Mouse (Mus musculus) liver, adult 2 months (tissue): ENCODE data around the gene Pign. TPM values are rescaled to one million over a fixed set of nuclear protein-coding genes. Genes with fewer than 3 reads are reported as not detected.

Experiments used
- DNase-seq: peaks from one replicate; pipeline ENCODE4 v3.0.0-alpha.2; 2011; ENCODE audit warnings: low read depth, low spot score; ENCODE audit errors: extremely low read depth
- H3K27ac ChIP-seq: fragments of 200-500 bp; replicated peaks from 2 replicates; pipeline ENCODE4 v1.5.1; 2012; ENCODE audit warnings: low read depth, mild to moderate bottlenecking, control low read depth, inconsistent platforms, low read length; ENCODE audit not compliant: insufficient read depth
- H3K27me3 ChIP-seq: fragments of 200-500 bp; 2 replicates; pipeline ENCODE4 v1.6.1; 2012; ENCODE audit warnings: mild to moderate bottlenecking, moderate library complexity, low read length, inconsistent platforms; ENCODE audit not compliant: control insufficient read depth, insufficient read depth
- H3K36me3 ChIP-seq: fragments of 200-500 bp; 2 replicates; pipeline ENCODE4 v1.6.1; 2012; ENCODE audit warnings: low read length, inconsistent platforms; ENCODE audit not compliant: control insufficient read depth, insufficient read depth
- H3K4me1 ChIP-seq: fragments of 200-500 bp; 2 replicates; pipeline ENCODE4 v1.6.1; 2011; ENCODE audit warnings: low read length; ENCODE audit not compliant: control insufficient read depth, insufficient read depth
- H3K4me3 ChIP-seq: fragments of 200-500 bp; 2 replicates; pipeline ENCODE4 v1.5.1; 2011; ENCODE audit warnings: low read depth, mild to moderate bottlenecking, control low read depth, low read length, moderate library complexity; ENCODE audit not compliant: insufficient read depth
- H3K79me2 ChIP-seq: fragments of 200-500 bp; 2 replicates; pipeline ENCODE4 v1.6.1; 2012; ENCODE audit warnings: inconsistent platforms, mild to moderate bottlenecking, low read length, moderate library complexity; ENCODE audit not compliant: control insufficient read depth, insufficient read depth
- H3K9ac ChIP-seq: fragments of 200-500 bp; 2 replicates; pipeline ENCODE4 v1.6.1; 2012; ENCODE audit warnings: low read depth, mild to moderate bottlenecking, control low read depth, inconsistent platforms, low read length
- CTCF ChIP-seq: fragments of 200-500 bp; IDR thresholded peaks from 2 replicates; pipeline ENCODE4 v1.5.1; 2011; ENCODE audit warnings: low read depth, low read length, control low read depth
- POLR2A ChIP-seq: fragments of 200-500 bp; IDR thresholded peaks from 2 replicates; pipeline ENCODE4 v1.6.1; 2011; ENCODE audit warnings: low read length, control low read depth; ENCODE audit not compliant: insufficient read depth; ENCODE audit errors: extremely low read depth
- WGBS: fragments of 180-500 bp; shearing (Covaris S2); methylation state at CpG from one replicate; pipeline ENCODE4 v1.1.7; 2018; 5-methylcytosine and 5-hydroxymethylcytosine counted together
- polyA plus RNA-seq: library from polyadenylated mRNA; depleted of rRNA; stranded (reverse); fragments of >200 nt; gene quantifications from 2 replicates; pipeline ENCODE4 v1.2.3, GENCODE M21; 2012
- total RNA-seq: library from RNA; depleted of rRNA; stranded (reverse); fragments of >200 nt; gene quantifications from 2 replicates; pipeline ENCODE4 v1.2.3, GENCODE M21; 2014

Gene Pign
- total and polyA plus RNA-seq, 2 experiments: 11.2 to 32.5 TPM

- H3K27me3 ChIP-seq: no peaks in the 10 kb centered on the region
- peak; percentile 10 for DNase-seq
- TF ChIP-seq POLR2A: no peak
- TF ChIP-seq CTCF: 0 out of 2 replicates have a peak, but pooled peaks have one; percentile 2
- H3K9ac ChIP-seq: no peak overlapping the region
- WGBS: 94% methylated on average over 2 of the region's 2 CpGs
- H3K4me1 ChIP-seq: no peaks in the 10 kb centered on the region
- H3K4me3 ChIP-seq: no peak overlapping the region
- peaks cover 12% of the 10 kb centered on the region; the same call in 1 of the 2 replicates for H3K36me3 ChIP-seq
- H3K79me2 ChIP-seq: no peaks in the 10 kb centered on the region
- no peak overlapping the region for H3K27ac ChIP-seq
Observed at GRCm38 (mm10) chr1:105563821-105564220, 99.7 kb downstream of the Pign start.

DNA sequence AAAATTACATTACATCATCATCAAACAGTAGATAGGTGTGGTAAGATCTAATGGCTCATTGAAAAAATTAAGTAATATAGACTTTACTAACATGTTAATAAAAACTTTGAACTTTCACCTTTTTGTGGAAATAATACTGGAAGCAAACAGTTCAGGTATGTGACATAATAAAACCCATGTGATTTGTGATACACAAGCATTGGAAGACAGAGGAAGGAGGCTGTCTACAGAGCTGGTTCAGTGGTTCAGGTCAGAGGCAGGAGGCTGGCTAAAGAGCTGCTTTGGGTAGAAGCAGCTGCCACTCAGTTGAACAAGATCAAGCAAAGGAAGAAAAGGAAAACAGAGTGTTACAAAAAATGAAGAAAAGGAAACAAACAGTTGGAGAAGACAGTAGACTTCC is 107.4 kb downstream of the Pign start:
- peaks cover 15% of the 10 kb centered on the region; the same call in 1 of the 2 replicates for H3K36me3 ChIP-seq
- no peaks in the 10 kb centered on the region for H3K27me3 ChIP-seq
- H3K27ac ChIP-seq: no peak overlapping the region
- H3K4me1 ChIP-seq: no peaks in the 10 kb centered on the region
- DNase-seq: peak; percentile 7
- H3K9ac ChIP-seq: no peak overlapping the region
- H3K79me2 ChIP-seq: no peaks in the 10 kb centered on the region
- no peak overlapping the region for H3K4me3 ChIP-seq
- no peak for TF ChIP-seq POLR2A
- no peak for TF ChIP-seq CTCF

DNA sequence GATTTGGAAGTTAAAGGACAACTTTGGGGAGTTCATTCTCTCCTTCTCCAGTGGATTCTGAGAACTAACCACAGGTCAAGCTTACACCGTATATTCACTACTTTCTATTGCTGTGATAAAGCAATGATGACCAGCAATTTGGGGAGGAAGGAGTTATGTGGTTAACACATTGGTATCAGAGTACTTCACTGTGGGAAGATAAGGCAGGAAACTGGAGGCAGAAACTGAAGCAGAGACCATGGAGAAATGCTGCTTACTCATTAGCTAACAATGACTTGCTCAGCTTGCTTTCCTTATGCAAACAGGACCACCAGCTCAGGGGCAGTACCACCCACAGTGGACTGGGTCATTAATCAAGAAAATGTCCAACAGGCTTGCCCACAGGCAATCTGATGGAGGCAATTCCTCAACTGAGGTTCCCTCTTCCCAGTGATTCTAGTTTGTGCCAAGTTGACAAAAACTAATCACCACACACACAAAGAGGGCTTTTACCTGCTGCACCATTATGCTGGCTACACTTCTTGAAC is 108.2 kb downstream of the Pign start:
- Histone ChIP-seq H3K27me3 (no peaks in the 10 kb centered on the region), H3K9ac (no peak overlapping the region), H3K79me2 (no peaks in the 10 kb centered on the region), H3K27ac (no peak overlapping the region), H3K4me3 (no peak overlapping the region), H3K4me1 (no peaks in the 10 kb centered on the region), H3K36me3 (peaks cover 10% of the 10 kb centered on the region; the same call in 1 of the 2 replicates)
- WGBS: 53% methylated on average over 1 of the region's 1 CpGs
- DNase-seq: no peak
- TF ChIP-seq POLR2A (no peak), CTCF (no peak)

DNA sequence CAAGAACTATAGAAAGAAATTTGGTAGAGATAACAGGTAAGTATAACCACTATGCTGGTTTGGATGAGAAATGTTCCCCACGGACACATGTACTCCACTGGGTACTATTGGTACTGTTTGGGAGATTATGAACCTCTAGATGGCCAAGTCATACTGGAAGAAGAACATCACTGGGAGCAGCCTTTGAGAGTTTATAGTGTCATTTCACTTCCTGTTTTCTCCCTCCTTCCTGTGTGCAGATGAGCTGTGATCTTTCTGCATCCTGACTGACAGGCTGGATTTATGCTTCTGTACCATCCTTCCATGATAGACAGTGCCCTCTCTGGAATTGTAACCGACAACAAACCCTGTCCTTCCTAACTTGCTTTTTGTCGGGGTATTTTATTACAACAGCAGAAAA is 110.3 kb downstream of the Pign start:
- H3K9ac ChIP-seq: no peak overlapping the region
- H3K4me1 ChIP-seq: no peaks in the 10 kb centered on the region
- no peak overlapping the region for H3K27ac ChIP-seq
- 96% methylated on average over 3 of the region's 3 CpGs for WGBS
- no peak for DNase-seq
- no peaks in the 10 kb centered on the region for H3K27me3 ChIP-seq
- H3K4me3 ChIP-seq: no peak overlapping the region
- no peak for TF ChIP-seq CTCF
- no peak for TF ChIP-seq POLR2A
- H3K79me2 ChIP-seq: no peaks in the 10 kb centered on the region
- H3K36me3 ChIP-seq: peaks cover 9% of the 10 kb centered on the region; the same call in 1 of the 2 replicates

DNA sequence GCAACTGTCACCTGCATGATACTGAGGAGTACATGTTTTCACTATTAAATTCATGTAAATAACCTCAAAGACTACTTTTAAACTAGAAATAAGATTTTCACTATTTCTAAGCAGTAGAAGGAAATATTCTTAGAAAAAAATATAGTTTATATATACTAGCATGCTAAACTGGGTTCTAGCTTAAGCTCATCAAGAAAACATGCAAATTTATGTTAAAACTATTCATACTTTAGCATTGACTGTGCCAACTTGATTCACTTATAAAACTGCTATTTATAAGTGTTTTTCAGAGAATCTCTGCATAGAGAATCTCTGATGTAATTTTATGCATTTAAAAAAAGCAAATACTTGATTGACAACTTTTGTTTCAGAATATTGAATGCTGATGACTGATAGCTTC is 113.3 kb downstream of the Pign start:
- H3K27me3 ChIP-seq: no peaks in the 10 kb centered on the region
- DNase-seq: no peak
- peaks cover 8% of the 10 kb centered on the region for H3K36me3 ChIP-seq
- H3K9ac ChIP-seq: no peak overlapping the region
- H3K4me1 ChIP-seq: no peaks in the 10 kb centered on the region
- no peak for TF ChIP-seq CTCF
- TF ChIP-seq POLR2A: no peak
- no peak overlapping the region for H3K4me3 ChIP-seq
- no peaks in the 10 kb centered on the region for H3K79me2 ChIP-seq
- no peak overlapping the region for H3K27ac ChIP-seq

DNA sequence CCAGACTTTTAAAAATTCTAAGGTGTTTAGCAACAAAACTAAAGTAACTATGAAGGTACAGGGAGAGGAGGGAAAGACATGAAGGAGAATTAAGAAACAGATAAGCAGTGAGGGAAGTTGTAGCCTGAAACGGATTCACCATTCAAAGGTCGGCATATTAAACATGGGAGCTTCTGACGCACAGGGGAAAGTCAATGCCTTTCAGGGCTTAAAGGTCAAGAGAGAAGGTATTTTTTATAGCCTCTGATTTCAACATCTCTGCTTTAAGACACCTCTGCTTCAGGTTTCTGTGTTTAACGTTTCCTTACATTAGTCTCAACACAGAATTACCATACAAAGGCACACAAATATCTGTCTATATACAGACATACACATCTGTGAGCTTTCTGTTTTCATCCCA is 113.8 kb downstream of the Pign start:
- Histone ChIP-seq H3K27ac (no peak overlapping the region), H3K4me1 (no peaks in the 10 kb centered on the region), H3K79me2 (no peaks in the 10 kb centered on the region), H3K36me3 (peaks cover 7% of the 10 kb centered on the region), H3K27me3 (no peaks in the 10 kb centered on the region), H3K9ac (no peak overlapping the region), H3K4me3 (no peak overlapping the region)
- TF ChIP-seq CTCF: no peak
- WGBS: 86% methylated on average over 4 of the region's 4 CpGs
- DNase-seq: no peak
